Mouse (Mus musculus) ES-Bruce4 (cell line): ENCODE measurements at regions not wholly inside any gene's neighbourhood (a gene's known extent, or its start where the extent isn't known, plus 50 kb on each side); places are given as distances from the start of the nearest gene placed in this dataset.

Experiments used
- H3K27ac ChIP-seq: 2 replicates; pipeline ENCODE4 v1.5.1; 2012; ENCODE audit warnings: low read length, inconsistent platforms; ENCODE audit not compliant: insufficient read depth
- H3K27me3 ChIP-seq: 2 replicates; pipeline ENCODE4 v1.6.1; 2012; ENCODE audit warnings: mild to moderate bottlenecking, low read length, inconsistent platforms; ENCODE audit not compliant: control insufficient read depth, poor library complexity, insufficient read depth, severe bottlenecking
- H3K36me3 ChIP-seq: 2 replicates; pipeline ENCODE4 v1.6.1; 2012; ENCODE audit warnings: inconsistent platforms, mild to moderate bottlenecking, low read length, moderate library complexity; ENCODE audit not compliant: control insufficient read depth, poor library complexity, insufficient read depth, severe bottlenecking
- H3K4me1 ChIP-seq: one replicate; pipeline ENCODE4 v1.8.1; 2011; ENCODE audit warnings: low read length; ENCODE audit not compliant: control insufficient read depth, insufficient read depth
- H3K4me3 ChIP-seq: 2 replicates; pipeline ENCODE4 v1.5.1; 2011; ENCODE audit warnings: low read depth, mild to moderate bottlenecking, low read length
- H3K9ac ChIP-seq: 2 replicates; pipeline ENCODE4 v1.6.1; 2012; ENCODE audit warnings: low read depth, mild to moderate bottlenecking, inconsistent platforms; ENCODE audit not compliant: poor library complexity, severe bottlenecking
- H3K9me3 ChIP-seq: replicated peaks from 2 replicates; pipeline ENCODE4 v1.6.1; 2012; ENCODE audit warnings: mild to moderate bottlenecking, low read length, inconsistent platforms; ENCODE audit not compliant: control insufficient read depth, poor library complexity, insufficient read depth, severe bottlenecking
- CTCF ChIP-seq: IDR thresholded peaks from one replicate; pipeline ENCODE4 v1.8.1; 2011; ENCODE audit warnings: low read depth, low read length
- EP300 ChIP-seq: IDR thresholded peaks from 2 replicates; pipeline ENCODE4 v1.6.1; 2011; ENCODE audit warnings: low read depth, low read length; ENCODE audit not compliant: insufficient read depth
- POLR2A ChIP-seq: IDR thresholded peaks from one replicate; pipeline ENCODE4 v1.8.1; 2011; ENCODE audit warnings: low read length; ENCODE audit not compliant: insufficient read depth

DNA sequence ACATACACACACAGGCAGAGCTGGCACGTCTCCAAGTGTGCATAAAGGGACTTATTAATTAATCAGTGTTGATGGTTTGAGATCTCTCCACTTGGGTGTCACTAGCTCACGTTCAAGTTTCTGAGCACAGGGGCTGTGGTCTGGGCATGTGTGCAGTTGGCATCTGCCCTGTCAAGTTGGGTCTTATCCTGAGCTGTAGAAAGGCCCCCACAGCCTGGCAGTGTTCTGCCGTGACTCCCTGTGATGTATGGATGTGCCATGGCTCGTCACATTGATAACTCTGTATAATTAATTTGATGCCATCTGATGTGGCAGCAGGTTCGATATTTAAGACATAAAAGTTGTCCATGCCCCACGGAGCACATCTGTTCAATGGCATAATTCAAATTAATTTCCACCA, 114.1 kb downstream of the Ackr3 start:
- Histone ChIP-seq H3K9ac (no peak overlapping the region), H3K4me3 (no peak overlapping the region), H3K27me3 (no peaks in the 10 kb centered on the region), H3K36me3 (no peaks in the 10 kb centered on the region), H3K4me1 (no peaks in the 10 kb centered on the region), H3K27ac (no peak overlapping the region), H3K9me3 (no peaks in the 10 kb centered on the region)
- TF ChIP-seq POLR2A (no peak), EP300 (no peak), CTCF (no peak)

DNA sequence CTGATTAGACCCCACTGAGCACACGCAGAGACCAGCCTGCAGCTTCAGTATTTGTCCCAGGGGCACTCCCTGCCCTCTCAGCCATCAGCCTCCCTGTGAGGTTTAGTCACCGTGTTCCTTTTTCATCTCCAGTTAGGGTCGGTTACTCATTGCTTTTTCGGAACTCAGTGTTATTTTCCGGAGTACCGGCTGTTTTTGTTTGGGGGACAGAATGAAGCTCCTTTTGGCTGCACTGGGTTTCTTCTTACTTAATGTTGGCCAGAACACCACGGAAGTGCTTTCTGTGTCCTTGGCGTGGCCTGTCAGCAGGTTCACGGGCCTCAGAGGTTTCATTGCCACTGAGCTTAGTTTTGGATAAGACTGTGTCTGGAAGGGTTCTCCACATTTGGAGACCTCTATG, 114.7 kb downstream of the Ackr3 start:
- TF ChIP-seq POLR2A (no peak), EP300 (no peak), CTCF (no peak)
- no peaks in the 10 kb centered on the region for H3K27me3 ChIP-seq
- no peak overlapping the region for H3K9ac ChIP-seq
- no peak overlapping the region for H3K4me3 ChIP-seq
- H3K9me3 ChIP-seq, result no peaks in the 10 kb centered on the region
- no peak overlapping the region for H3K27ac ChIP-seq
- H3K36me3 ChIP-seq, result no peaks in the 10 kb centered on the region
- H3K4me1 ChIP-seq, result no peaks in the 10 kb centered on the region

DNA sequence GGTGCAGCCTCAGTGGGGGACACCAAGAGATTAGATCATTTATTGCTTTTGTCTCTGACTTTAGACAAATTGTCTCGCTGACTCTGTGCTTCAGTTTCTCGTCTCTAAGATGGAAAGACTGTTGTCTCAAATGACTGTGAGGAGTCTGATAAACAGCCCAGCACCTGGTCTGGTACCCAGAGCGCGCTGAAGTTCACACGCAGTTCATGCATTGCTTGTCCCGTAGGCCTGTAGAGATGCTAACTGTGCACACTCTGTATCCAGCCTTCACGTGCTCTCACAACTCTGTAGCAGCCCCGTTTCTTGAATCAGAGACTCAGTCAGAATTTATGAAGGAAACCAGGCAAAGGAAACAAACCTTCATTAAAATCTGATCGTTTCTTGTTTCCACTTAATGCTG, 116.7 kb downstream of the Ackr3 start:
- no peaks in the 10 kb centered on the region for H3K36me3 ChIP-seq
- H3K9me3 ChIP-seq, result no peaks in the 10 kb centered on the region
- H3K27ac ChIP-seq, result no peak overlapping the region
- H3K9ac ChIP-seq, result no peak overlapping the region
- TF ChIP-seq EP300 (no peak), CTCF (no peak), POLR2A (no peak)
- no peak overlapping the region for H3K4me3 ChIP-seq
- no peaks in the 10 kb centered on the region for H3K4me1 ChIP-seq
- H3K27me3 ChIP-seq, result no peaks in the 10 kb centered on the region

DNA sequence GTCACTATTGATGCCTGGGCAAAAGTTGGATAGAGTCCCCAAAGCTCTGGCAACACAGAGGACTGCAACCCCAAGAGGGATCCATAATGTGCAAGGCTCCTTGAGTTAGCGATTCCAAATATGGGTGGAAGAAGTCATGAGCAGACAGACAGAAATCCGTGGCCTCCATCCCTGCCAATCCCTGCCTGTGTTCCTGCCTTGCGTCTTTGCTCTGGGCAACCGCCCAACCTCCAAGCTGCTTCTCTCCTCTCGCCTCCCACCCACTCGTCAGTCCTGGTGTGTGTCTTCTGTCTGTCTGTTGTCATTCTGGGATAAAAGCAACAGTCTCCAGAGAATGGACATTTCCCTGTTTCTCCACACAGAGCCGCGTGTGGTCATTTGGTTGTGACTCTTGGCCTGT, 117.7 kb downstream of the Ackr3 start:
- no peaks in the 10 kb centered on the region for H3K4me1 ChIP-seq
- H3K4me3 ChIP-seq, result no peak overlapping the region
- H3K9me3 ChIP-seq, result no peaks in the 10 kb centered on the region
- no peak overlapping the region for H3K27ac ChIP-seq
- no peaks in the 10 kb centered on the region for H3K36me3 ChIP-seq
- TF ChIP-seq POLR2A (no peak), EP300 (no peak), CTCF (no peak)
- no peaks in the 10 kb centered on the region for H3K27me3 ChIP-seq
- no peak overlapping the region for H3K9ac ChIP-seq

DNA sequence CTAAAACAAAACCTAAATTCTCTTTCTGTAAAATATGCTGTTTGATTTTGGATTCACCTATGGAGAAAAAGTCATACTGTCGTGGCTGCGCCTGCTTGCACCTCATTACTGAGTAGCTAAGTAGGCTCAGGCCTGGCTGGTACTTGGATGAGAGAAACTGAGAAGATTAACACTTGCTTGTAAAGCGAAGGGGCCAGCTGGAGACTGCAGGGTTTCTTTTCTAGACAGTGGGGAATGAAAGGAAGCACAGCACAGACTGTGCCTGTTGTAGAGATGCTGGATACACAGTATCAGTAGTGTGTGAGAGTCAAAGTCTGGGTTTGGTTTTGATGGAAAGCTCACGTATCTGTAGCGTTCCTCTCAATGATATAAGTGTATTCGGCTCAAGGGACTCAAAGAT, 123.5 kb downstream of the Ackr3 start:
- H3K9me3 ChIP-seq, result no peaks in the 10 kb centered on the region
- no peak overlapping the region for H3K4me3 ChIP-seq
- no peaks in the 10 kb centered on the region for H3K4me1 ChIP-seq
- TF ChIP-seq POLR2A (no peak), EP300 (no peak), CTCF (no peak)
- H3K27ac ChIP-seq, result no peak overlapping the region
- H3K27me3 ChIP-seq, result no peaks in the 10 kb centered on the region
- H3K36me3 ChIP-seq, result no peaks in the 10 kb centered on the region
- no peak overlapping the region for H3K9ac ChIP-seq

DNA sequence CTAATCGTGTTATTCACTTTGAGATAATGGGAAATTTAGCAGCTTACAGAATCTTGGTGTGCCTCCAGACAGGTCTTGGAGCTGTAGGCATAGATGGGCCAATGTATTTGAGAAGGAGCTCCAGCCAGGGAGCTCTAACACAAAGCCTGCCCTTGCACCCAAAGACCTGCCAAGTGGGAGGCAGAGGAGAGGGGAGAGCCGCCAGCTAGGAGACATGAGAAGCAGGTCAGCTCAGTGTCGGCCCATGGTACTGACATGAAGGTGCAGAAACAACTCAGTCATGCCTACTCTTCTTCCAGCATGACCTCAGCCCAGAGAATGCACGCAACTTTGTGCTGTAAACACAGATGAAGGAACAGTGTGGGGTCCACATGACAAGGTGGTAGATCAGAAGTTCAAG, 128.8 kb downstream of the Ackr3 start:
- no peaks in the 10 kb centered on the region for H3K36me3 ChIP-seq
- H3K4me1 ChIP-seq, result no peaks in the 10 kb centered on the region
- no peak overlapping the region for H3K27ac ChIP-seq

More for the DNA sequence above, 128.8 kb downstream of the Ackr3 start:
- no peak for TF ChIP-seq CTCF
- TF ChIP-seq EP300, result no peak
- TF ChIP-seq POLR2A, result no peak
- Histone ChIP-seq H3K4me3 (no peak overlapping the region), H3K27me3 (no peaks in the 10 kb centered on the region), H3K9ac (no peak overlapping the region), H3K9me3 (no peaks in the 10 kb centered on the region)
